Mouse (Mus musculus) lung, adult 2 months (tissue): ENCODE data around the gene Gal3st1. TPM values are rescaled to one million over a fixed set of nuclear protein-coding genes. Genes with fewer than 3 reads are reported as not detected.
"Not testable (repeated sequence)": the region's sequence is repeated elsewhere in the genome, so short reads cannot be mapped to it uniquely, and the experiment has no call there.

Experiments used
- DNase-seq: peaks from one replicate; pipeline ENCODE4 v3.0.0; 2022
- H3K4me1 ChIP-seq: fragments of 200-500 bp; 2 replicates; pipeline ENCODE4 v1.6.1; 2011; ENCODE audit warnings: low read length; ENCODE audit not compliant: control insufficient read depth, insufficient read depth
- H3K4me3 ChIP-seq: fragments of 200-500 bp; replicated peaks from 2 replicates; pipeline ENCODE3; 2011; ENCODE audit warnings: low read depth, mild to moderate bottlenecking, control low read depth, low read length; ENCODE audit errors: extremely low read depth
- CTCF ChIP-seq: fragments of 200-500 bp; IDR thresholded peaks from 2 replicates; pipeline ENCODE4 v1.5.1; 2011; ENCODE audit warnings: mild to moderate bottlenecking, low read length, control low read depth; ENCODE audit not compliant: insufficient read depth
- POLR2A ChIP-seq: fragments of 200-500 bp; IDR thresholded peaks from 2 replicates; pipeline ENCODE4 v1.6.1; 2011; ENCODE audit warnings: low read depth, mild to moderate bottlenecking, control low read depth, low read length, borderline replicate concordance; ENCODE audit errors: extremely low read depth
- WGBS: fragments of 180-500 bp; shearing (Covaris S2); methylation state at CpG from one replicate; pipeline ENCODE4 v1.1.7; 2018; 5-methylcytosine and 5-hydroxymethylcytosine counted together
- polyA plus RNA-seq: library from polyadenylated mRNA; depleted of rRNA; stranded (reverse); fragments of >200 nt; gene quantifications from 2 replicates; pipeline ENCODE4 v1.2.3, GENCODE M21; 2012; rRNA removed

Gal3st1 gene
- 32.1 and 33.3 TPM in 2 replicates for polyA plus RNA-seq

- DNase-seq: peak; percentile 26
- no peaks in the 10 kb centered on the region for H3K4me1 ChIP-seq
- TF ChIP-seq POLR2A (no peak), CTCF (no peak)
- H3K4me3 ChIP-seq: peak within 1 kb of the TSS; percentile 71
- WGBS: under 1% methylated on average over 37 of the region's 37 CpGs
Observed at GRCm38 (mm10) chr11:3983291-3983862, at the start of gene Gal3st1. Gene Gal3st1, plus strand, starts transcription at chr11:3983636.

- 91% methylated on average over 9 of the region's 9 CpGs for WGBS
- DNase-seq: no peak
- Histone ChIP-seq H3K4me3 (no peak overlapping the region), H3K4me1 (peaks cover 11% of the 10 kb centered on the region)
- no peak for TF ChIP-seq CTCF
- TF ChIP-seq POLR2A: no peak
Observed at GRCm38 (mm10) chr11:3933756-3934285, 49.6 kb upstream of the Gal3st1 start.

- WGBS: 72% methylated on average over 4 of the region's 4 CpGs
- H3K4me1 ChIP-seq: peaks cover 3% of the 10 kb centered on the region
- H3K4me3 ChIP-seq: no peak overlapping the region
- TF ChIP-seq CTCF (no peak), POLR2A (no peak)
- no peak for DNase-seq
Observed at GRCm38 (mm10) chr11:3935135-3935534, 48.3 kb upstream of the Gal3st1 start.

- DNase-seq: no peak
- WGBS: 74% methylated on average over 3 of the region's 3 CpGs
- Histone ChIP-seq H3K4me3 (no peak overlapping the region), H3K4me1 (peaks cover 3% of the 10 kb centered on the region)
- TF ChIP-seq CTCF (no peak), POLR2A (no peak)
Observed at GRCm38 (mm10) chr11:3936318-3936717, 47.1 kb upstream of the Gal3st1 start.

- H3K4me3 ChIP-seq: no peak overlapping the region
- 74% methylated on average over 13 of the region's 13 CpGs for WGBS
- TF ChIP-seq CTCF: no peak
- no peak for TF ChIP-seq POLR2A
Observed at GRCm38 (mm10) chr11:3937321-3937874, 46.0 kb upstream of the Gal3st1 start.

GRCm38 (mm10) chr11:3941371-3941770 is 42.1 kb upstream of the Gal3st1 start:
- WGBS: 84% methylated on average over 7 of the region's 7 CpGs
- TF ChIP-seq POLR2A: no peak
- no peak for TF ChIP-seq CTCF
- no peaks in the 10 kb centered on the region for H3K4me1 ChIP-seq
- no peak overlapping the region for H3K4me3 ChIP-seq
- DNase-seq: no peak

More at GRCm38 (mm10) chr11:3937321-3937874, 46.0 kb upstream of the Gal3st1 start:
- peaks cover 3% of the 10 kb centered on the region for H3K4me1 ChIP-seq
- DNase-seq: no peak

- WGBS: 42% methylated on average over 1 of the region's 1 CpGs
- TF ChIP-seq POLR2A (no peak), CTCF (no peak)
Observed at GRCm38 (mm10) chr11:3946386-3946785, 37.0 kb upstream of the Gal3st1 start.

GRCm38 (mm10) chr11:3954876-3955275 is 28.6 kb upstream of the Gal3st1 start:
- 86% methylated on average over 5 of the region's 5 CpGs for WGBS
- H3K4me1 ChIP-seq, DNase-seq, H3K4me3 ChIP-seq: not testable (repeated sequence)

More at GRCm38 (mm10) chr11:3946386-3946785, 37.0 kb upstream of the Gal3st1 start:
- Histone ChIP-seq H3K4me1 (no peaks in the 10 kb centered on the region), H3K4me3 (no peak overlapping the region)
- no peak for DNase-seq

- H3K4me3 ChIP-seq, H3K4me1 ChIP-seq, DNase-seq: not testable (repeated sequence)
- 76% methylated on average over 4 of the region's 4 CpGs for WGBS
Observed at GRCm38 (mm10) chr11:3955371-3955770, 28.1 kb upstream of the Gal3st1 start.

- 61% methylated on average over 2 of the region's 2 CpGs for whole genome bisulfite sequencing
- DNase-seq: no peak
- no peak overlapping the region for H3K4me3 ChIP-seq
- peaks cover 4% of the 10 kb centered on the region; the same call in 1 of the 2 replicates for H3K4me1 ChIP-seq
- no peak for TF ChIP-seq POLR2A
- TF ChIP-seq CTCF: no peak
Observed at GRCm38 (mm10) chr11:3960901-3961300, 22.5 kb upstream of the Gal3st1 start.

- H3K4me3 ChIP-seq: no peak overlapping the region
- peaks cover 4% of the 10 kb centered on the region; the same call in 1 of the 2 replicates for H3K4me1 ChIP-seq
- no peak for DNase-seq
- WGBS: 65% methylated on average over 3 of the region's 3 CpGs
- TF ChIP-seq POLR2A: no peak
- no peak for TF ChIP-seq CTCF
Observed at GRCm38 (mm10) chr11:3961761-3962160, 21.7 kb upstream of the Gal3st1 start.
